Mouse (Mus musculus) heart, postnatal 14 days (tissue): ENCODE measurements around the gene Lyrm9. TPM values are rescaled to one million over a fixed set of nuclear protein-coding genes. Genes with fewer than 3 reads are reported as not detected.

Source experiments
- DNase-seq, 2 experiments: peaks; one replicate each; pipeline ENCODE4 v3.0.0; 2021 to 2022
- intact Hi-C: fragments of 180-260 bp; cut with DNase I; formaldehyde crosslinking; loops from one replicate; pipeline ENCODE4 v1.15.1; 2025
- total RNA-seq, 2 experiments: library from RNA; stranded (reverse); gene quantifications; 2 replicates each; pipeline ENCODE4 v1.2.3; 2021

Gene Lyrm9
- total RNA-seq, 2 experiments from 2014 or later = 31.1 to 36.3 TPM

DNA sequence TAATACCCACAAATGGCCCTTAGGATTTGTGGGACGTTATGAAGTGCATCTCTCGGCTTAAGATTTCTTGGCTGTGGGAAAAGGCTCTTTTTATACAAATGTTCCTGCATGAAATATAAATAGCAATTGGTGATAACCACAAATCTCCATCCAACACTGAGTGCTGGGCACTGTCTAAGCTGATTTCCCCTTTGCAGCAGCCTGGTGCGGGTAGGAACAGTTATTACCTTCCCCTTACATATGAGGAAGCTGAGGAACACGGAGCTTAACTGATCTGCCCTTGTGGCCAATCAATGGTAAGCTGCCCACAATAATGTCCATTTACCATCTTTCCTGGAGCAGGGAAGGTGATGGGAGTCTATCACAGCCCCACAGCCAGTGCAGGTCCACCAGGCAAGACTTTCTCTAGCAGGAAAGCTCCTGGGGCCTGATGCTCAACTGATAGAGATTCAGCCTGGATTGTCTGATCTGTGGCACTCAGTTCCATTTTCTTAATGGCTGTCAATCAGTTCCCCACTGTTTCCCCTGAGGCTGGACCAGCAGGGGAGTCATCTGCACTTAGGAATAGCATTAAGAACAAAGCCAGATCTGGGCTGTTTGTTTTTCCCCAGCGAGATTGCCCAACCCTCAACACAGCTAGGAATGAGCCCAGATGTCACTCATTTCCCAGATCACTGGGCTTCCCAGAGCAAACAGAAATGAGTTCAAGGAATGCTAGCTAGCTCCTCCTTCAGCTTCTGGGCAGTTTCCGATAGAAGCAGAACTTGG is 18.9 kb upstream of the Lyrm9 start:
- intact Hi-C loops = no loop called here
- DNase-seq = no peak

DNA sequence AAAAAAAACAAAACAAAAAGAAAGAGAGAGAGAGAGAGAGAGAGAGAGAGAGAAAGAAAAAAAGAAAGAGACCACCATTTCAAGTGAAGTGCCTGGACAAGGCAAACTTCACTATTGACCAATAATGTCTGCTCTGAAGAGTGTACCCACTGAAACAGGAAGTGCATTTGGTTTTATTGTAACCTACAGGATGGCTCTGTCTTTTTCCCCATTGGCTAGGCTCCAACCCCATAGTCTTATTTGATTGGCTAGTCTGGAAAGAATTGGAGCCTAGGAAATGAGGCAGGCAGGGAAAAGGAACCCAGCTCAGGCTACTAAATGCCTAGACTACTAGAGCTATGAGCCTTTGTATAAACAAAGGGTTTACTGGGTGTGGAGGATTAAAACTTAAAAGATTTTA is 17.0 kb upstream of the Lyrm9 start:
- DNase-seq = no peak
- intact Hi-C loops = no loop called here

DNA sequence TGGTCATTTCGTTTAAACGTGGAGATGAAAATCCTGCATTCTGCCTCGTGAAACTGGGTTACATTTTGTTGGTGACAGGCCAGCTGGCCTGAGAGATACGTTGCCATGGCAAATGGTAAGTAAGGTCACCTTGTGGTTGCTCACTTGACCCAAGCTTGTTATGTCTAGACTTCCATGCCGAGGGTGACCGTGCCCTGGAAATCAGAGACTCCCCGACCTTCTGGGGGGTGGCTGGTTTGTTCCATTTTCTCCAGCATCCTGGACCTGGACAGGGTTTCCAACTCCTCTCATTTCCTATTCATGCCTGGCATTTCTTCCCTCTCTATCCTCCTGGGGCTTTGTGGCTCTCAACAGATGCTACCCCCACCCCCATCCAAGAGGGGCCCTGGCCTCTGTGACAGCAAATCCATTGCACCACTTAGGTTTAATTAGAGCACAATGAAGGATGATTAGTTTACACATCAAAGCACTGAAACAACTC is 11.9 kb upstream of the Lyrm9 start:
- DNase-seq = no peak
- intact Hi-C loops = no loop called here

- DNase-seq = no peak
- intact Hi-C loops = no loop called here
Measured at GRCm38 (mm10) chr11:78815986-78816792, 10.2 kb upstream of the Lyrm9 start.

GRCm38 (mm10) chr11:78817311-78818022 is 8.9 kb upstream of the Lyrm9 start:
- no peak for DNase-seq
- intact Hi-C loops = no loop called here

GRCm38 (mm10) chr11:78820337-78821000 is 5.9 kb upstream of the Lyrm9 start:
- intact Hi-C loops = loop anchor here (5.0 kb wide), 1 partner anchor 73 kb away; no protein-coding TSS in a partner anchor
- DNase-seq = no peak

GRCm38 (mm10) chr11:78822792-78823498 is 3.4 kb upstream of the Lyrm9 start:
- peak; percentile 52 to 69 for DNase-seq
- intact Hi-C loops = loop anchor here (5.0 kb wide), 1 partner anchor 76 kb away; no protein-coding TSS in a partner anchor

DNA sequence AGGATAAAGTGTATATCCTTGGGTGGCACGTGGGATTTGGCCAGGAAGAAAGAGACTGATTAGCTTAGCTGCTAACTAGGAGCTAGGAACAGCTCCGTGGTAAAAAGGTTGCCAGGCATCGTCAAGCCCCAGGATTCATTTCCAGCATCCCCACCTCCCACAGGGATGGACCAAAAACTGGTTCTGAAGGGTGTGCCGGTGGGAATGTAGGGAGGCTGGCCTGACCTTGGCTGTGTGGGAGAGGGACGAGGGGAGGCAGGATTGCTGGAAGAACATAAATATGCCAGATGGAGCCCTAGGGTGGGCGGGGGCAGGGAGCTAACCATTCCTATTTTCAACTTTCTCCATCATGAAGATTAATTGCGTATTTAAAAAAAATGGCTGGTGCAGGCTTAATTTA is 1.2 kb downstream of the Lyrm9 start:
- intact Hi-C loops = loop anchor here (2.0 to 5.0 kb wide), 3 partner anchors 130 to 340 kb away; partner anchors contain the start of gene Nlk

DNA sequence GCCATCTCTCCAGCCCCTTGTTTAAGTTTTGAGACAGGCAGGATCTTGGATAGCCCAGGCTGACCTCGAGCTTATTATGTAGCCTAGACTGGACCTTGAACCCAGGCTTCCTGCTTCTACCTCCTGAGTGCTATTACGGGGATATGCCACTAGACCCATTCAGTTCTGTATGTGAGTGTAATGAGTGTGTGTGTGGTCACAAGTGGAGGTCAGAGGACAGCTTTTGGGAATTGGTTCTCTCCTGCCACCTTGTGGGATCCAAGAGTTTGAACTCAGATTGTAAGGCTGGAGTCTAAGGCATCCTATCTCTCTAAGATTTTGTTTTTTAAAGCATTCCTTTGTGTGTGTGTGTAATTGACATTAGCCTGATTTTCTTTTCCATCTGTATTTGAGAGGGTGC is 2.0 kb downstream of the Lyrm9 start:
- intact Hi-C loops = loop anchor here (5.0 kb wide), 2 partner anchors 131 to 341 kb away; partner anchors contain the start of gene Nlk
- peak in 1 of 2 experiments; percentile 37 for DNase-seq

More for the DNA sequence above, 1.2 kb downstream of the Lyrm9 start:
- DNase-seq = no peak

GRCm38 (mm10) chr11:78829373-78829772 is 3.0 kb downstream of the Lyrm9 start:
- DNase-seq = peak in 1 of 2 experiments; percentile 51
- intact Hi-C loops = loop anchor here (5.0 kb wide), 2 partner anchors 132 to 342 kb away; partner anchors contain the start of gene Nlk

DNA sequence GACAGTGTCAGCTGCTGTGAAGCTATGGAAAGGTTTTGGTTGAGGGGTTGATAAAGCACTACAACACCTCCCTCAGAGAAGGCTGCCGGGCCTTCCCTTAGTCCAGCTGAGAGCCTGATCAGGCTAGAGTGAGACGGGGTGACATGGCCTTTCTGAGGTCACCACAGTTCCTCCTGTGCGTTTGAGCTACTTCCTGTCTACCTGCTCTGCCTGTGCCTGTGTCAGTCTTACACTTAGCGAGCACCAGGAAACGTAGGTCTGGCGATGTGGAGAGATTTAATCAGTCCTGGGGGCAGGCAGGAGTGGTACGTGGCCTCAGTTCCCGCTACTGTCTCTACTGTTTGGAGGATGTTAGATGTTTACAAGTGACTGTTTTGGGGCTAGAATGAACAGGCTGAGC is 3.8 kb downstream of the Lyrm9 start:
- intact Hi-C loops = no loop called here
- DNase-seq = no peak

DNA sequence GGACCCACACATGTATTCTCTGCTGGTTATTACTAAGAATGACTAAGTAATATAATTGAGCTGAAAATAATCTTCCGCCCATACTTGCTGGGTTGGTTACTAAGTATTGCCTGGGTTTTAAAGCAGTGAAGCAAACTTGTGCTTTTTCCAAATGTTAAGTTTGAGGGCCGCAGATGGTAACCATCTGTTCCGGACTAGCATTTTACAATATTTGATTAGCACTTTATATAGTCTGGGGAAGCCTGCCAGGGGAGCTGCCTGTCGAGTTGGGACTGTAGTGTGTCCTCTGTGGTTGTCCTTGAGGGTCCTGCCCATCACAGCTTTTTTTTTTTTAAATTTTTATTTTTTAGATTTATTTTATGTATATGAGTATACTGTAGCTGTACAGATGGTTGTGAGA is 5.3 kb downstream of the Lyrm9 start:
- no peak for DNase-seq
- intact Hi-C loops = no loop called here

DNA sequence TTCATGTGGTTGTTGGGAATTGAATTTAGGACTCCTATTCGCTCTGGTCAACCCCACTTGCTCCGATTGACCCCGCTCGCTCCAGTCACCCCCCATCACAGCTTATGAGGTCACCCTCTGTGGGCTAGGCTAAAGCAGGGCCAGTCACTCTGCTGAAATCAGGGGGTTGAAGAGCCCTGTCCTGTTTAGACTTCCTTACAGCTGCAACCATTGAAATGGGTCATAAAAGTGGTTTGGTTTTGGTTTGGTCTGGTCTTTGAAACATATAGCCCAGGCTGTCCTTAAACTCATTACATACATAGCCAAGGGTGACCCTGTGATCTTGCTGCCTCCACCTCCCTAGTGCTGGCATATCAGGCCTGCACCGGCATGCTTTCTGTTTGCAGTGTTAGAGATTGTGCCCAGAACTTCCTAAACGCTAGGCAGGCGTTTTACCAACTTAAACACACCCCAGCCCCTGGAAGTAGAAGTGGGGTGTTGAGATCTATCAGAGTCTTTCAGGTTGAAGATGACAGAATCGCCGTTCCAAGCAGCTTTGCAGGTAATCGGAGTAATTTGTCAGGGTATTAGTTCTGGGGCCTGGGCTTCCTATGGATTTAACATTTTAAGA is 5.8 kb downstream of the Lyrm9 start:
- intact Hi-C loops = no loop called here
- DNase-seq = no peak

DNA sequence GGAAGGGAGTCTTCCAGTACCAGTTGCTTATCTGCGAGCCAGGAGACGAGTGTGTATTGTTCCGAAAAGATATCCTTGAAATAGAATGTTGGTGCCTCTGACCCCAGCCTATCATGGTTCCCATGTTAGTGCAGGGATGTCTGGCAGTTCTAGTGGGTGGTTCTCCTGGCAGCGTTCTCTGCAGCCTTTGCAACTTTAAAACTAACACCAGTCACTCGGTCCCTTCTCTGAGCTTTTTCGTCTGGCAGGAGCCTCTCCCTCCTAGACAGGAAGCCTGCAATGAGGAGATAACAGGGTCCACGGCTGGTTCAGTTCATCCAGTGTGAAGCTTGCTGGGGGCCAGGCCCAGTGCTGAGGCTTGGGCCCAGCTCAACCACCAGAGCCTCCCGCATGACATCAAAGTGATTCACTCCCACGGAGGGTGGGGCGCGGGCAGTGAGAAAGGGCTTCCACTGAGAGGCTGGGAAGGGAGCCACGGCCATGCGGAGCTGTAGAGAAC is 6.5 kb downstream of the Lyrm9 start:
- DNase-seq = peak; percentile 60 to 73
- intact Hi-C loops = no loop called here

DNA sequence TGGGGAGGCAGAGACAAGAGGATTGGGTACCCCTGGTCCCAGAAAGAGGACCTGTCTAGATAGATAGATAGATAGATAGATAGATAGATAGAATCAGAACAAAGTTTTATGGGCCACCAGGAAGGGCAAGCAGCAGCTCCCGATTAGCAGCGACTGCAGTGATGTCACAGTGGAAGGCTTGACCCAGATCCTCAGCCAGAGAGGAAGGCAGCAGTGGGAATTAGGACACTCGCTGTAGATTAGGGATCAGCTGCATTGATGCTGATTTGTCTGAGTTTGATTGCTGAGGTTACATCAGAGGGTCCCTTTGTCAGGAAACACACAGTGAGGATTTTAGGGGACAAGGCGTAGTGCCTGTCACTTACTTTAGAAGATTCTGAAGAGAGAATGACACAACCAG is 10.1 kb downstream of the Lyrm9 start:
- intact Hi-C loops = loop anchor here (5.0 kb wide), 1 partner anchor 121 kb away; no protein-coding TSS in a partner anchor

GRCm38 (mm10) chr11:78837989-78838388 is 11.6 kb downstream of the Lyrm9 start:
- intact Hi-C loops = loop anchor here (5.0 kb wide), 1 partner anchor 119 kb away; no protein-coding TSS in a partner anchor

More for the DNA sequence above, 10.1 kb downstream of the Lyrm9 start:
- DNase-seq = no peak

GRCm38 (mm10) chr11:78839491-78839890 is 13.1 kb downstream of the Lyrm9 start:
- no peak for DNase-seq
- intact Hi-C loops = loop anchor here (5.0 kb wide), 1 partner anchor 118 kb away; no protein-coding TSS in a partner anchor

More at GRCm38 (mm10) chr11:78837989-78838388, 11.6 kb downstream of the Lyrm9 start:
- peak; percentile 58 to 78 for DNase-seq

DNA sequence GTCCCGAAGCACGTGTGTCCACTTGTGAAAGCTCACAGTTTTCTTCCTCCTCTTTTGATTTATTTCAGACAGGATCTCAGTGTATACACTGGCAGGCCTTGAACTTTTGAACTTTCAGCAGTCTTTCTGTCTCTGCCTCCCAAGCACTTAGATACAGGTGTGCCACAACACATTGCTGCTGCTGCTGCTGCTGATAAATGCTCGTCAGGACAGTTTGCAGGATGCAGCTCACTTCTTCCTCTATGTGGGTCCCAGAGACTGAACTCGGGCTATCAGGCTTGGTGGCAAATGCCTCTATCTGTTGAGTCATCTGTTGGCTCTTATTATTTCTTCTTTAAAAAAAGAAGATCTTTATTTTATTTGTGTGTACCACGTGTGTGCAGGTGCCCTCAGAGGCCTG is 13.8 kb downstream of the Lyrm9 start:
- intact Hi-C loops = loop anchor here (10.0 kb wide), 1 partner anchor 315 kb away; no protein-coding TSS in a partner anchor
- DNase-seq = no peak
